Mouse (Mus musculus) olfactory bulb, adult 2 months (tissue): ENCODE measurements at regions not wholly inside any gene's neighbourhood (a gene's known extent, or its start where the extent isn't known, plus 50 kb on each side); places are given as distances from the start of the nearest gene placed in this dataset.

Experiments
- CTCF ChIP-seq: fragments of 200-500 bp; IDR thresholded peaks from 2 replicates; pipeline ENCODE4 v1.5.1; 2012; ENCODE audit warnings: low read depth, mild to moderate bottlenecking, low read length, moderate library complexity; ENCODE audit not compliant: insufficient read depth
- POLR2A ChIP-seq: fragments of 200-500 bp; IDR thresholded peaks from 2 replicates; pipeline ENCODE4 v1.6.1; 2012; ENCODE audit warnings: mild to moderate bottlenecking, low read depth, low read length, moderate library complexity; ENCODE audit not compliant: insufficient read depth

DNA sequence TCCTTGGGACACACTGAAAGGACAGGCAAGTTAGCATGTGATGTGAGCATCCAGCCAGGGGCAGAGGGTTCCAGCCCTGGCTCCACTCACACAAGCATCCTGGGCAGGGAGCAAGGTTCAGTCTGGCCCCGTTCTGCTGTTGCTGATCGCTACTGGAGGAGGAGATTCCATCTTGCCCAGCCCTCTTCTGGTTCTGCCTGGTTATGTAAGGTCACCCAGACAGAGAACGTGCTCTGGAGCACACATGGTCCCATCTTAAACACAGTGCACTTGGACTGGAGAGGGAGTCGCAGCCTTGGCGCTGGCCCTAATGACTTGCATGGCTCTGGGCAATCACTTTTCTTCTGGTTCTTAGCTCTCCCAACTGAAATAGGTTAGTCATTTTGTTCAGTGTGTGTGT lies 96.2 kb upstream of the Tnp1 start:
- TF ChIP-seq POLR2A (no peak), CTCF (no peak)
